Mouse (Mus musculus) cerebellum, adult 2 months (tissue): ENCODE measurements around the gene Meioc.

Experiments
- CTCF ChIP-seq: fragments of 200-500 bp; IDR thresholded peaks from 2 replicates; pipeline ENCODE4 v1.5.1; 2011; ENCODE audit warnings: low read depth, mild to moderate bottlenecking, control low read depth, low read length, moderate library complexity, borderline replicate concordance; ENCODE audit not compliant: insufficient read depth
- POLR2A ChIP-seq: fragments of 200-500 bp; IDR thresholded peaks from 2 replicates; pipeline ENCODE4 v1.6.1; 2011; ENCODE audit warnings: low read length, control low read depth, borderline replicate concordance; ENCODE audit not compliant: insufficient read depth

- no peak for TF ChIP-seq CTCF
- no peak for TF ChIP-seq POLR2A
Observed at GRCm38 (mm10) chr11:102619449-102619848, 44.1 kb upstream of the Meioc start.
